Mouse (Mus musculus): ENCODE measurements around the gene Pole3.
"Not testable (repeated sequence)": the region's sequence is repeated elsewhere in the genome, so short reads cannot be mapped to it uniquely, and the experiment has no call there.

GRCm38 (mm10) chr4:62479593-62479936, 45.3 kb downstream of the Pole3 start:
- not testable (repeated sequence) for TF ChIP-seq HCFC1 (IDR thresholded peaks at IDR 0.05; ENCODE audit: low read depth, low read length); E2F4 (IDR thresholded peaks at IDR 0.05; ENCODE audit: insufficient replicate concordance, low read depth, low read length); POLR2A (IDR thresholded peaks at IDR 0.05; ENCODE audit: low read depth, low read length); ZMIZ1 (IDR thresholded peaks at IDR 0.05; ENCODE audit: low read depth, low read length); MAX (IDR thresholded peaks at IDR 0.05; ENCODE audit: low read length); ZKSCAN1 (IDR thresholded peaks at IDR 0.05; ENCODE audit: borderline replicate concordance, low read depth, low read length); PAX5 (IDR thresholded peaks at IDR 0.05; ENCODE audit: low read length); EP300 (IDR thresholded peaks at IDR 0.05; ENCODE audit: low read length); USF2 (conservative IDR thresholded peaks at IDR 0.05; ENCODE audit: low read depth, low read length)
- peak in 1 of 2 experiments; percentile 40; a peak in 2 of 4 replicates for TF ChIP-seq CTCF (conservative IDR thresholded peaks at IDR 0.05 in 1 of 2, IDR thresholded peaks at IDR 0.05 in 1 of 2; ENCODE audit: low read depth in 2 of 2, low read length in 2 of 2)
